Mouse (Mus musculus) left cerebral cortex, postnatal 14 days (tissue): ENCODE results near the gene Palld. TPM values are rescaled to one million over a fixed set of nuclear protein-coding genes. Genes with fewer than 3 reads are reported as not detected.
A peak's percentile ranks its signal among the peaks of the same experiment; 100 is the strongest.

Experiments used
- DNase-seq, 2 experiments: peaks; one replicate each; pipeline ENCODE4 v3.0.0; 2021 to 2022; ENCODE audit warnings: low spot score in 2 of 2, mixed read lengths in 1 of 2
- intact Hi-C: fragments of 180-260 bp; cut with DNase I; formaldehyde crosslinking; loops from one replicate; pipeline ENCODE4 v1.15.1; 2025
- total RNA-seq, 2 experiments: library from RNA; stranded (reverse); gene quantifications; 2 replicates each; pipeline ENCODE4 v1.2.3; 2021

The Palld gene
- total RNA-seq, 2 experiments from 2014 or later, result 4.0 to 4.7 TPM

- no peak for DNase-seq
- intact Hi-C loops, result loop anchor here (5.0 kb wide), 1 partner anchor 178 kb away; no protein-coding TSS in a partner anchor
Measured at GRCm38 (mm10) chr8:61698959-61699358, 203.5 kb downstream of the Palld start.

GRCm38 (mm10) chr8:61697728-61698385 is 204.6 kb downstream of the Palld start:
- intact Hi-C loops, result loop anchor here (5.0 kb wide), 1 partner anchor 179 kb away; no protein-coding TSS in a partner anchor

GRCm38 (mm10) chr8:61696846-61697455 is 205.5 kb downstream of the Palld start:
- intact Hi-C loops, result loop anchor here (5.0 kb wide), 1 partner anchor 180 kb away; no protein-coding TSS in a partner anchor
- no peak for DNase-seq

More at GRCm38 (mm10) chr8:61697728-61698385, 204.6 kb downstream of the Palld start:
- DNase-seq, result no peak

GRCm38 (mm10) chr8:61695416-61695815 is 207.1 kb downstream of the Palld start:
- DNase-seq, result no peak
- intact Hi-C loops, result loop anchor here (5.0 kb wide), 1 partner anchor 182 kb away; no protein-coding TSS in a partner anchor

GRCm38 (mm10) chr8:61692866-61693265 is 209.6 kb downstream of the Palld start:
- DNase-seq, result no peak
- intact Hi-C loops, result no loop called here

- no peak for DNase-seq
- intact Hi-C loops, result no loop called here
Measured at GRCm38 (mm10) chr8:61692129-61692528, 210.4 kb downstream of the Palld start.

GRCm38 (mm10) chr8:61691391-61691790 is 211.1 kb downstream of the Palld start:
- intact Hi-C loops, result no loop called here
- no peak for DNase-seq

GRCm38 (mm10) chr8:61687071-61687470 is 215.4 kb downstream of the Palld start:
- intact Hi-C loops, result loop anchor here (5.0 kb wide), 1 partner anchor 145 kb away; no protein-coding TSS in a partner anchor
- DNase-seq, result no peak

- peak in 1 of 2 experiments; percentile 18 for DNase-seq
- intact Hi-C loops, result loop anchor here (5.0 kb wide), 1 partner anchor 144 kb away; no protein-coding TSS in a partner anchor
Measured at GRCm38 (mm10) chr8:61686340-61686739, 216.2 kb downstream of the Palld start.

- no peak for DNase-seq
- intact Hi-C loops, result loop anchor here (5.0 kb wide), 1 partner anchor 143 kb away; no protein-coding TSS in a partner anchor
Measured at GRCm38 (mm10) chr8:61685280-61685679, 217.2 kb downstream of the Palld start.

- no peak for DNase-seq
- intact Hi-C loops, result no loop called here
Measured at GRCm38 (mm10) chr8:61684280-61684939, 218.1 kb downstream of the Palld start.

GRCm38 (mm10) chr8:61682902-61683301 is 219.6 kb downstream of the Palld start:
- intact Hi-C loops, result no loop called here
- DNase-seq, result no peak

- no peak for DNase-seq
- intact Hi-C loops, result no loop called here
Measured at GRCm38 (mm10) chr8:61681217-61681616, 221.3 kb downstream of the Palld start.

- no peak for DNase-seq
- intact Hi-C loops, result no loop called here
Measured at GRCm38 (mm10) chr8:61677227-61677626, 225.3 kb downstream of the Palld start.

GRCm38 (mm10) chr8:61671151-61671550 is 231.3 kb downstream of the Palld start:
- intact Hi-C loops, result no loop called here
- DNase-seq, result no peak

GRCm38 (mm10) chr8:61670376-61670775 is 232.1 kb downstream of the Palld start:
- intact Hi-C loops, result no loop called here
- DNase-seq, result no peak

GRCm38 (mm10) chr8:61666919-61667318 is 235.6 kb downstream of the Palld start:
- no peak for DNase-seq
- intact Hi-C loops, result no loop called here

GRCm38 (mm10) chr8:61665021-61665420 is 237.5 kb downstream of the Palld start:
- intact Hi-C loops, result no loop called here
- no peak for DNase-seq

- intact Hi-C loops, result no loop called here
- DNase-seq, result peak in 1 of 2 experiments; percentile 6
Measured at GRCm38 (mm10) chr8:61664162-61664561, 238.3 kb downstream of the Palld start.

GRCm38 (mm10) chr8:61662829-61663228 is 239.7 kb downstream of the Palld start:
- no peak for DNase-seq
- intact Hi-C loops, result no loop called here
